Mouse (Mus musculus) midbrain, embryonic 14.5 days (tissue): Measurements from ENCODE around the gene Kdelr3. TPM values are rescaled to one million over a fixed set of nuclear protein-coding genes. Genes with fewer than 3 reads are reported as not detected.

Experiments
- ATAC-seq: fragments of 200-750 bp; cut with Nextera tagmentation; 2 replicates; pipeline ENCODE4 v1.8.0; 2017; ENCODE audit warnings: moderate number of reproducible peaks, moderate library complexity; ENCODE audit not compliant: low FRiP score, low TSS enrichment
- DNase-seq: peaks from one replicate; pipeline ENCODE4 v3.0.0-alpha.2; 2015
- H3K27ac ChIP-seq: fragments of 300-500 bp; sonication (generic); replicated peaks from 2 replicates; pipeline ENCODE4 v1.5.1; 2014; ENCODE audit warnings: mild to moderate bottlenecking, low read depth, low read length, moderate library complexity
- H3K27me3 ChIP-seq: fragments of 300-500 bp; sonication (generic); 2 replicates; pipeline ENCODE4 v1.6.1; 2014; ENCODE audit warnings: low read length, control low read depth, mixed read lengths; ENCODE audit not compliant: control insufficient read depth, insufficient read depth
- H3K36me3 ChIP-seq: fragments of 300-500 bp; sonication (generic); 2 replicates; pipeline ENCODE4 v1.6.1; 2014; ENCODE audit warnings: low read length, control low read depth; ENCODE audit not compliant: control insufficient read depth, insufficient read depth
- H3K4me1 ChIP-seq: fragments of 300-500 bp; sonication (generic); 2 replicates; pipeline ENCODE4 v1.6.1; 2014; ENCODE audit warnings: mild to moderate bottlenecking, antibody characterized with exemption, low read length, control low read depth; ENCODE audit not compliant: control insufficient read depth, insufficient read depth
- H3K4me2 ChIP-seq: fragments of 300-500 bp; sonication (generic); 2 replicates; pipeline ENCODE4 v1.6.1; 2014; ENCODE audit warnings: mild to moderate bottlenecking, low read length, moderate library complexity
- H3K4me3 ChIP-seq: fragments of 300-500 bp; sonication (generic); replicated peaks from 2 replicates; pipeline ENCODE4 v1.5.1; 2014; ENCODE audit warnings: low read depth, low read length
- H3K9ac ChIP-seq: fragments of 300-500 bp; sonication (generic); replicated peaks from 2 replicates; pipeline ENCODE4 v1.6.1; 2014; ENCODE audit warnings: mild to moderate bottlenecking, low read length, moderate library complexity
- H3K9me3 ChIP-seq: fragments of 300-500 bp; sonication (generic); 2 replicates; pipeline ENCODE4 v1.6.1; 2016; ENCODE audit warnings: low read length, control low read depth, mixed read lengths; ENCODE audit not compliant: control insufficient read depth
- WGBS: fragments of 180-500 bp; shearing (Covaris S2); extraction: QIAGEN DNeasy Blood & Tissue Kit; methylation state at CpG from one replicate; pipeline ENCODE4 v1.1.7; 2014; 5-methylcytosine and 5-hydroxymethylcytosine counted together
- polyA plus RNA-seq: library from polyadenylated mRNA; unstranded; fragments of >200 nt; fragmentation: Nextera tagmentation; extraction: Ambion mirVana; gene quantifications from 2 replicates; pipeline ENCODE4 v1.2.1, GENCODE M21; 2014

The Kdelr3 gene
- polyA plus RNA-seq, 1 experiment from 2014 or later: 7.1 TPM

DNA sequence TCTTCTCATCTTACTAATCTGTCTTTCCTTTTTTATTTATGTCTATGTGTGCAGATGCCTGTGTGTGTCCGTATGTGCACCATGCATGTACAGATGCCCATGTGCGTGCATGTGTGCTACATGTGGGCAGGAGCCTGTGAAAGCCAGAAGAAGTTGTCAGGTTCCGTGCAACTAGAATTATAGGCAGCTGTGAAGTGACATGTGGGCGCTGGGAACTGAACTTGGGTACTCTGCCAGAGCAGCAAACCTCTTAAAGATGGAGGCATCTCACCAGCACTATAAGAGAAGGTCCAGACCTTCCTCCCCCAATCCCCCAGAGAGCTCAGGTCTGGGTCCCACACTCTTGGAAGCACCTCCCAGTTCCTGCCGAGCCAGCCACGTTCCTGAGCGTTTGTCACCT, 9.8 kb upstream of the Kdelr3 start:
- Histone ChIP-seq H3K27me3 (peaks cover 72% of the 10 kb centered on the region), H3K4me3 (no peak overlapping the region)
- WGBS: 42% methylated on average over 7 of the region's 7 CpGs

DNA sequence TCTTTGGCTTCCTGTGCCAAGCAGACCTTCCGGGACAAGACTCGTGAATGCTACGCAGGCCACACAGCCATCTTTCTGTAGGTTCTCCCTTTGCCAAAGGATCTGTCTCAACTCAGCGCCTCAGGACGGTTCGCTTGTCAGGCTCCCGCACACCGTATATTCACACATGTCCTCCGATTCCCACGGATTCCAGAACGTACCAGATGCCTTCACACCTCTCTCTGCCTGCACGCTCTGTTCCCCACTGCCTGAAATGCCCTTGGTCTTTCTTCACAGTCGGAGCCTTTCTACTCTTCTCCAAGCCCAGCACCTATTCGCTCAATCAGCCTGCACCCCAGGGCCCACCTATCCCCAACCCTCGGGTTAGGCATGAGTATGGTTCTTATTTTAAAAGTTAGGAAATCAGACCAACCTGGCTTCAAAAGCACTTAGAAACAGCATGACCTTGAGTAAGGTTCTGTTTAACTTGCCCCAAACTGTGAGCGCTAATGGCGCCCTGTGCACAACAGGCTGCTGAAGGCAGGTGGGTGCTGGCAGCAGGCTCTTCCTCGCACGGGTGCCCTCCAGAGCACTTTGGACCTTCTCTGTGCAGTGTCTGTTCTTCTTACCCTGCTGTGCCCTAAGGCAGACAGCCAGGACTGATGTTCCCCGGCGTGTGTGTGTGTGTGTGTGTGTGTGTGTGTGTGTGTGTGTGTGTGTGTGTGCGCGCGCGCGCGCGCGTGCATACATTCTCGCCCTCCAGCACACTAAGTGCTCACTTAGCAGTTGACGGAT, 9.0 kb upstream of the Kdelr3 start:
- H3K4me2 ChIP-seq: no peak overlapping the region
- 53% methylated on average over 31 of the region's 31 CpGs for WGBS
- H3K36me3 ChIP-seq: no peaks in the 10 kb centered on the region
- peaks cover 28% of the 10 kb centered on the region for H3K4me1 ChIP-seq
- no peaks in the 10 kb centered on the region for H3K9me3 ChIP-seq
- no peak overlapping the region for H3K9ac ChIP-seq
- ATAC-seq (no peak), DNase-seq (no peak)
- H3K27ac ChIP-seq: no peak overlapping the region
- no peak overlapping the region for H3K4me3 ChIP-seq
- H3K27me3 ChIP-seq: peaks cover 71% of the 10 kb centered on the region

More for the DNA sequence above, 9.8 kb upstream of the Kdelr3 start:
- Histone ChIP-seq H3K36me3 (no peaks in the 10 kb centered on the region), H3K4me1 (peaks cover 23% of the 10 kb centered on the region), H3K27ac (no peak overlapping the region), H3K4me2 (peak overlapping the region; percentile 99), H3K9ac (no peak overlapping the region; the same call in 1 of the 2 replicates), H3K9me3 (no peaks in the 10 kb centered on the region)
- no peak for DNase-seq
- ATAC-seq: no peak

DNA sequence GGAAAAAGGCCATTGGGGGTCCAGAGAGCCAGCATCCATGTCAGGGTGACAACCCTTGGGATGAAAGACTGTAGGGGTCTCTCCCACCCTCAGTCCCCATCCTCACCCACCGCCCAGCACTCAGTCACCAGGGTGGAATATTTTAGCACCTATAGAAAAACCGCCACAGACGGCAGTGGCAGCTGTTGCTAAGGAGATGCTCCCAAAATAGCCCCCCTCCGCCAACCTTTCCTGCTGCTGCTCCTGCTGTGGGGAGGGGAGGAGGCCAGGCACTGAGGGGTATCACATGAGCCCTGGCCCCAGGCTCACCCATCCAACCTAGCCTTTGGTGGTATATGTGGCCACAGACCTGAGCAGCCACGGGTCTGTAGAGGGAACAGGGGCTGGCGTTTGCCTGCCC, 6.2 kb upstream of the Kdelr3 start:
- Histone ChIP-seq H3K4me2 (no peak overlapping the region), H3K27ac (no peak overlapping the region), H3K4me1 (peaks cover 23% of the 10 kb centered on the region), H3K27me3 (peaks cover 77% of the 10 kb centered on the region), H3K36me3 (no peaks in the 10 kb centered on the region), H3K9me3 (no peaks in the 10 kb centered on the region), H3K9ac (no peak overlapping the region), H3K4me3 (no peak overlapping the region)
- 30% methylated on average over 6 of the region's 6 CpGs for WGBS
- no peak for DNase-seq
- ATAC-seq: no peak

DNA sequence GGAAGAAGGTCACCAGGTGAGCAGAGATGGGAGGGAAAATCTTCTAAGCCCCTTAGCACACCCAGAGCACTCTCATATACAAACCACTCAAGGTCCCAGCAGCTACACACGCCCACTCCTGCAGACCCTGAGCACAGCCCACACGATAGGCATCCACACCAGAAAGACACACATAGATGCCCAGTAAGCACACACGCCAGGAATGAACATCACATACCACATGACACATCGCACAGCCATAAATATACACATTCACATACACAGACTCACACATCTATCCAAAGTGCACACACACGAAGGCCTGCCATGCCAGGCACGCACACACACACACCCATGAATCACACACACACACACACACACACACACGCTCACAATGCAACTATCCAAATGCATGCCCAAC, 5.8 kb upstream of the Kdelr3 start:
- H3K4me3 ChIP-seq: no peak overlapping the region
- peaks cover 77% of the 10 kb centered on the region for H3K27me3 ChIP-seq
- WGBS: 84% methylated on average over 7 of the region's 7 CpGs
- DNase-seq (no peak), ATAC-seq (no peak)
- H3K9me3 ChIP-seq: no peaks in the 10 kb centered on the region
- H3K36me3 ChIP-seq: no peaks in the 10 kb centered on the region
- peaks cover 19% of the 10 kb centered on the region for H3K4me1 ChIP-seq
- H3K27ac ChIP-seq: no peak overlapping the region
- H3K4me2 ChIP-seq: no peak overlapping the region
- no peak overlapping the region for H3K9ac ChIP-seq

DNA sequence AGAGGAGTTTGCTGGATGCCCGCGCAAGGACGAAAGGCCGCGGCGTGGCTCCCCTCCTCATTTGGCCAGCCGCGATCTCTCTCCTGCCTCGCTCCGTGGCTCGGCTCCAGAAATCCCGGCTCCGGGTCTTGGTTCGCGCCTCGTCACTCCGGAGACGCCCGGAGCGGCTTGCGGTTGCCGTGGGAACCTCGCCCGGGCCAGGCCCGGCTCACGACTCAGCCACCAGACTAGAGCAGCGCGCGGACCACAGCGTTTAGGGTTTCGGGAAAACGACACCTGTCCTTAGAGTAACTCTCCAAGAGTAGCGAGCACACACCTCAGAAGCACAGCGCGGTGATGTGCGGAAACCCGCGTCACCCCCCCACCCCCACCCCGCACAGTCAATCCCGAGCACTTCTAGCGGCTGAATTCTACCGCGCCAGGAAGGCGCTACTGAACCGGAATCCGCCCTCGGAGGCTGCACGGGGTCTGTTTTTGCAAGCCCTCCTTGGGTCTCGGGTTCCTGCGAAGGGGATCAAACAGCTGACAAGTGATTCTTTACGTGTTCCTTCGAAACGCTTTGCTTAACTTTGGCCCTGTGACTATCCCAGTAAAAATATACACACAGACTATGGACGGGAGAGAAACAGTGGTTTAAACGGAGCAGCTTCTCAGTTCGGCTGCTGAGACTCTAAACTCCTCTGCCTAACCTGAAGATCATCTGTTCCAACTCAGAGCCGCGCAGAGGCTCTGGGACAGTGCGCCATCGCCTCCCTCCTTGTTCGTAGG, 4.5 kb upstream of the Kdelr3 start:
- peak; percentile 81 for ATAC-seq
- Histone ChIP-seq H3K36me3 (no peaks in the 10 kb centered on the region), H3K9me3 (no peaks in the 10 kb centered on the region), H3K27ac (no peak overlapping the region), H3K4me2 (peak overlapping the region; percentile 77), H3K4me3 (peak overlapping the region; percentile 40), H3K4me1 (peaks cover 17% of the 10 kb centered on the region), H3K27me3 (peaks cover 79% of the 10 kb centered on the region), H3K9ac (0 out of 2 replicates have a peak overlapping the region, but pooled peaks have one; percentile 16)
- DNase-seq: peak; percentile 95
- WGBS: under 1% methylated on average over 61 of the region's 61 CpGs

DNA sequence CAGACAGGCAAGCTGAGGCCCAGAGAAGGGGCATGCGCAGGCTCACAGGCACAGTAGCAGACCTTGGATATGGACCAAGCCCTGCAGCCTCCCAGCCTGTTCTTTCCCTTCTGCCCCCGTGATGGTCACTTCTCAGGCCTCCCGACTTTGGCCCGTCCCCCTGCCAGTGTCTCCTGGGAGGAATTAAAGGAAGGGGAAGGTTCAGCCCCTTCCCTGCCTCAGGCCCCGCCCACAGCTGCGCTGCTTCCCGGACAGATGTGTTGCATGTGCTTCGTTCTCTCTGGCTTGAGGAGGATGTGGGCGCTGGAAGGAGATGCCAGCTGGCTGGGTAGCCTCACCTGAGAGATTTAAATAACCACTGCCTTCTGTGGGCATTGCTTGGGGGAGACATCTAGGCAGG, 2.3 kb upstream of the Kdelr3 start:
- peaks cover 75% of the 10 kb centered on the region for H3K27me3 ChIP-seq
- H3K27ac ChIP-seq: no peak overlapping the region
- no peak overlapping the region for H3K9ac ChIP-seq
- no peaks in the 10 kb centered on the region for H3K36me3 ChIP-seq
- ATAC-seq (no peak), DNase-seq (no peak)
- H3K4me3 ChIP-seq: no peak overlapping the region
- peaks cover 22% of the 10 kb centered on the region for H3K4me1 ChIP-seq
- H3K9me3 ChIP-seq: no peaks in the 10 kb centered on the region
- WGBS: 12% methylated on average over 9 of the region's 9 CpGs
- no peak overlapping the region for H3K4me2 ChIP-seq

DNA sequence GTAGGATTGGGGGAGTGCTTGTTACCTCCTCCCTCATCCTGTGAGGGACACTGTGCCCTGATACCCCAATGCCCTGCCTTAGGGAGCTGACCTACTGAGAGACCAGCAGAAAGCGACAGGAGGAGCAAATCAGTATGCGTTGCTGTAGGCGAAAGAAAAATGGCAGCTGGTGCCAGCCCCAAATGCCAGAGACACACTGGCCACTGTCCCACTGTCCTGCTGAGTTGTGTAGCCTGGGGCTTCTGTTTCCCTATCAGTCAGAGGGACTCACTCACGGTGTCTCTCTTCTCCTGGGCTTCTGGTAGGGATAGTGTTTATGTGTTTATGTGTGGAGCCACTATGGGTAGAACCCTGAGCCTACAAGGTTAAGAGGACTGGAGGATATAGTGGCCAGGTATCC, 1.5 kb downstream of the Kdelr3 start:
- no peak for ATAC-seq
- no peaks in the 10 kb centered on the region for H3K9me3 ChIP-seq
- H3K4me1 ChIP-seq: peaks cover 12% of the 10 kb centered on the region
- WGBS: 69% methylated on average over 4 of the region's 4 CpGs
- H3K27me3 ChIP-seq: peaks cover 50% of the 10 kb centered on the region
- no peak overlapping the region for H3K27ac ChIP-seq
- H3K4me3 ChIP-seq: no peak overlapping the region
- no peak for DNase-seq
- H3K4me2 ChIP-seq: no peak overlapping the region
- no peak overlapping the region for H3K9ac ChIP-seq
- no peaks in the 10 kb centered on the region for H3K36me3 ChIP-seq

DNA sequence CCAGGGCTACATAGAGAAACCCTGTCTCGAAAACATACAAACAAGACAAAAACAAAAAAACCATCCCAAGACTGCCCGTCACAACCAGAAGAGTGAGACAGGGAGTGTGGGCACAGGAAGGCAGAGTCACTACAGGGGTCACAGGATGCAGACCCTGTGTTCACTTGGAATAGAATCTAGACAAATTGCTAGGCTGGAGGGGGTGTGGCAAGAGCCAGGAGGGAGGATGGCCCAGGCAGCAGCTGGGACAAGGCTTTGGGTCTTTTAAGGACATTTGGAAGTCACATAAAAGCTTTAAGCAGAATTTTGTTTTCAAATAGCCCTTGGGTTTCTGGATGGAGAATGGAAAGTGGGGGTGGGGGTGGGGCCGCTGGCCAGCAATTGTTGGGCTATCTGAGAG, 2.4 kb downstream of the Kdelr3 start:
- H3K9me3 ChIP-seq: no peaks in the 10 kb centered on the region
- 83% methylated on average over 3 of the region's 3 CpGs for WGBS
- peaks cover 45% of the 10 kb centered on the region for H3K27me3 ChIP-seq

More for the DNA sequence above, 2.4 kb downstream of the Kdelr3 start:
- H3K4me1 ChIP-seq: peaks cover 12% of the 10 kb centered on the region
- DNase-seq: no peak
- no peak overlapping the region for H3K27ac ChIP-seq
- no peaks in the 10 kb centered on the region for H3K36me3 ChIP-seq
- H3K4me2 ChIP-seq: no peak overlapping the region
- H3K4me3 ChIP-seq: no peak overlapping the region
- ATAC-seq: no peak
- H3K9ac ChIP-seq: no peak overlapping the region
